Mouse (Mus musculus) gastrocnemius, adult 2 months (tissue): Measurements from ENCODE around the gene Cdc34. TPM values are rescaled to one million over a fixed set of nuclear protein-coding genes. Genes with fewer than 3 reads are reported as not detected.
A peak's percentile ranks its signal among the peaks of the same experiment; 100 is the strongest.

Experiments used
- DNase-seq: peaks from one replicate; pipeline ENCODE4 v3.0.0; 2022
- H3K27ac ChIP-seq: fragments of 200-600 bp; 2 replicates; pipeline ENCODE4 v1.8.1; 2022; ENCODE audit warnings: mild to moderate bottlenecking
- H3K4me3 ChIP-seq: fragments of 200-600 bp; 2 replicates; pipeline ENCODE4 v1.8.1; 2022; ENCODE audit warnings: mild to moderate bottlenecking, moderate library complexity
- CTCF ChIP-seq: fragments of 200-600 bp; IDR thresholded peaks from 2 replicates; pipeline ENCODE4 v1.8.1; 2022; ENCODE audit warnings: antibody characterized with exemption, mild to moderate bottlenecking, moderate library complexity
- intact Hi-C: fragments of 180-260 bp; cut with DNase I; formaldehyde crosslinking; loops from one replicate; pipeline ENCODE4 v1.15.1; 2025
- total RNA-seq, 2 experiments: library from RNA; stranded (reverse); gene quantifications; 2 replicates each; pipeline ENCODE4 v1.2.3; 2021

The Cdc34 gene
- total RNA-seq, 2 experiments from 2014 or later: 366 to 415 TPM

- peak; percentile 44 for DNase-seq
- intact Hi-C loops: no loop called here
- no peak for TF ChIP-seq CTCF
- no peak overlapping the region for H3K4me3 ChIP-seq
- H3K27ac ChIP-seq: no peak overlapping the region
Observed at GRCm38 (mm10) chr10:79736706-79737105, 54.7 kb downstream of the Cdc34 start.

Other genes starting within 250 kb of the Cdc34 start
- gene Vmn2r83, start 213.5 kb upstream of the Cdc34 start, total RNA-seq: not detected
- under 1 TPM; 0.71 to 0.73 TPM for gene Plpp2, start 148.4 kb upstream of the Cdc34 start, total RNA-seq
- 10 to 100 TPM; 15.8 to 18.9 TPM for gene Mier2, start 127.0 kb upstream of the Cdc34 start, total RNA-seq
- not detected for gene Theg, start 94.9 kb upstream of the Cdc34 start, total RNA-seq
- gene C2cd4c, start 68.2 kb upstream of the Cdc34 start, total RNA-seq: under 1 TPM; 0.20 to 0.51 TPM
- gene Shc2, start 44.3 kb upstream of the Cdc34 start, total RNA-seq: 1 to 10 TPM; 3.2 to 7.5 TPM
- gene Odf3l2, start 36.5 kb upstream of the Cdc34 start, total RNA-seq: 100 to 1,000 TPM in 1 of 2 experiments, 10 to 100 TPM in 1; 56.6 to 180 TPM
- gene Madcam1, start 17.6 kb upstream of the Cdc34 start, total RNA-seq: not detected
- gene Tpgs1, start 12.8 kb upstream of the Cdc34 start, total RNA-seq: 10 to 100 TPM; 18.4 to 19.2 TPM
- 1 to 10 TPM; 7.2 to 9.8 TPM for gene Gzmm, start 6.8 kb downstream of the Cdc34 start, total RNA-seq
- gene Bsg, start 22.3 kb downstream of the Cdc34 start, total RNA-seq: 100 to 1,000 TPM; 650 to 652 TPM
- gene Hcn2, start 34.4 kb downstream of the Cdc34 start, total RNA-seq: under 1 TPM; 0.47 to 0.84 TPM
- 10 to 100 TPM; 27.0 to 40.8 TPM for gene Polrmt, start 64.4 kb downstream of the Cdc34 start, total RNA-seq
- not detected for gene Fgf22, start 72.9 kb downstream of the Cdc34 start, total RNA-seq
- 10 to 100 TPM; 46.1 to 53.6 TPM for gene Rnf126, start 84.8 kb downstream of the Cdc34 start, total RNA-seq
- 1 to 10 TPM; 1.0 to 1.5 TPM for gene Fstl3, start 95.1 kb downstream of the Cdc34 start, total RNA-seq
- not detected for gene Prss57, start 108.8 kb downstream of the Cdc34 start, total RNA-seq
- gene Palm, start 111.4 kb downstream of the Cdc34 start, total RNA-seq: 10 to 100 TPM; 18.1 to 23.0 TPM
- gene Misp, start 138.8 kb downstream of the Cdc34 start, total RNA-seq: not detected
- 10 to 100 TPM; 18.8 to 25.1 TPM for gene Ptbp1, start 172.2 kb downstream of the Cdc34 start, total RNA-seq
- gene Prtn3, start 192.3 kb downstream of the Cdc34 start, total RNA-seq: not detected
- gene Plppr3, start 192.4 kb downstream of the Cdc34 start, total RNA-seq: under 1 TPM in 1 of 2 experiments, not detected in 1; 0.17 TPM
- not detected for gene Elane, start 204.1 kb downstream of the Cdc34 start, total RNA-seq
- 10 to 100 TPM; 12.9 to 77.1 TPM for gene Cfd, start 208.7 kb downstream of the Cdc34 start, total RNA-seq
- gene Med16, start 226.7 kb downstream of the Cdc34 start, total RNA-seq: 10 to 100 TPM; 32.6 to 37.2 TPM
- not detected for gene Gm26602, start 228.7 kb downstream of the Cdc34 start, total RNA-seq
- gene Kiss1r, start 234.8 kb downstream of the Cdc34 start, total RNA-seq: under 1 TPM; 0.17 to 0.23 TPM
- gene R3hdm4, start 239.0 kb downstream of the Cdc34 start, total RNA-seq: 100 to 1,000 TPM; 107 to 121 TPM
- 1 to 10 TPM; 1.8 to 2.1 TPM for gene Arid3a, start 244.8 kb downstream of the Cdc34 start, total RNA-seq